Mouse (Mus musculus) cerebellum, adult 2 months (tissue): Measurements from ENCODE around the gene Cited4.

ENCODE experiments used
- CTCF ChIP-seq: fragments of 200-500 bp; IDR thresholded peaks from 2 replicates; pipeline ENCODE4 v1.5.1; 2011; ENCODE audit warnings: low read depth, mild to moderate bottlenecking, control low read depth, low read length, moderate library complexity, borderline replicate concordance; ENCODE audit not compliant: insufficient read depth
- POLR2A ChIP-seq: fragments of 200-500 bp; IDR thresholded peaks from 2 replicates; pipeline ENCODE4 v1.6.1; 2011; ENCODE audit warnings: low read length, control low read depth, borderline replicate concordance; ENCODE audit not compliant: insufficient read depth

DNA sequence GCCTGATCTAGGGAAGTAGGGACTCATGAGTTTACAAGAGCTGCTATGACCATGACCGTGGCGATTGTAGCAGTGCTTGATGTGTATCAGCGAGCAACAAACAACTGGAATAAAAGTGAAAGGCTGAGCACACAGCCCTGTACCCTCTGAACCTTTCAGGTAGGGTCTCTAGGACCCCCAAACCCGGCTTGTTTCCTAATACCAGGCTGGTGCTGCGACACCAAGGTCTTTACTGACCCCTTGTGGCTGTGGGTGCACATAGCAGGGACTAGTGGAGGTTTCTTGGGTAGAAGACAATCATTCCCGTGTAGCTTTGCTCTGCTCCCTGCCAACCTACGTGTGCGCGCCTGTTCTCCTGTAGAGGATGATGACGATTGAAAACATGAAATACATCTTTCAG is 15.8 kb downstream of the Cited4 start:
- TF ChIP-seq CTCF (peak; percentile 96), POLR2A (no peak)
